Mouse (Mus musculus) left cerebral cortex, postnatal 14 days (tissue): ENCODE measurements around the gene Tspan9. TPM values are rescaled to one million over a fixed set of nuclear protein-coding genes. Genes with fewer than 3 reads are reported as not detected.

Experiments
- DNase-seq, 2 experiments: peaks; one replicate each; pipeline ENCODE4 v3.0.0; 2021 to 2022; ENCODE audit warnings: low spot score in 2 of 2, mixed read lengths in 1 of 2
- intact Hi-C: fragments of 180-260 bp; cut with DNase I; formaldehyde crosslinking; loops from one replicate; pipeline ENCODE4 v1.15.1; 2025
- total RNA-seq, 2 experiments: library from RNA; stranded (reverse); gene quantifications; 2 replicates each; pipeline ENCODE4 v1.2.3; 2021

Tspan9 gene
- total RNA-seq, 2 experiments from 2014 or later, result 71.3 to 77.5 TPM

- intact Hi-C loops, result no loop called here
- DNase-seq, result no peak
Measured at GRCm38 (mm10) chr6:128088746-128089523, 54.5 kb downstream of the Tspan9 start.

- no peak for DNase-seq
- intact Hi-C loops, result no loop called here
Measured at GRCm38 (mm10) chr6:128085488-128086066, 57.8 kb downstream of the Tspan9 start.

- intact Hi-C loops, result no loop called here
- DNase-seq, result no peak
Measured at GRCm38 (mm10) chr6:128083305-128083704, 60.1 kb downstream of the Tspan9 start.

- no peak for DNase-seq
- intact Hi-C loops, result no loop called here
Measured at GRCm38 (mm10) chr6:128081781-128082180, 61.6 kb downstream of the Tspan9 start.

GRCm38 (mm10) chr6:128081293-128081692, 62.1 kb downstream of the Tspan9 start:
- intact Hi-C loops, result no loop called here
- no peak for DNase-seq

GRCm38 (mm10) chr6:128079576-128080224, 63.7 kb downstream of the Tspan9 start:
- intact Hi-C loops, result no loop called here
- no peak for DNase-seq

- intact Hi-C loops, result no loop called here
- DNase-seq, result no peak
Measured at GRCm38 (mm10) chr6:128078508-128078907, 64.9 kb downstream of the Tspan9 start.

GRCm38 (mm10) chr6:128076104-128077020, 67.0 kb downstream of the Tspan9 start:
- intact Hi-C loops, result no loop called here
- DNase-seq, result no peak

GRCm38 (mm10) chr6:128075453-128076003, 67.9 kb downstream of the Tspan9 start:
- no peak for DNase-seq

GRCm38 (mm10) chr6:128070921-128071558, 72.4 kb downstream of the Tspan9 start:
- no peak for DNase-seq
- intact Hi-C loops, result no loop called here

More at GRCm38 (mm10) chr6:128075453-128076003, 67.9 kb downstream of the Tspan9 start:
- intact Hi-C loops, result no loop called here

GRCm38 (mm10) chr6:128070072-128070872, 73.1 kb downstream of the Tspan9 start:
- intact Hi-C loops, result no loop called here
- no peak for DNase-seq

- intact Hi-C loops, result no loop called here
- no peak for DNase-seq
Measured at GRCm38 (mm10) chr6:128068144-128068543, 75.2 kb downstream of the Tspan9 start.

GRCm38 (mm10) chr6:128065982-128066381, 77.4 kb downstream of the Tspan9 start:
- intact Hi-C loops, result no loop called here
- DNase-seq, result no peak

- intact Hi-C loops, result no loop called here
- DNase-seq, result no peak
Measured at GRCm38 (mm10) chr6:128063501-128063900, 79.9 kb downstream of the Tspan9 start.

- no peak for DNase-seq
- intact Hi-C loops, result no loop called here
Measured at GRCm38 (mm10) chr6:128062784-128063183, 80.6 kb downstream of the Tspan9 start.

- intact Hi-C loops, result no loop called here
Measured at GRCm38 (mm10) chr6:128062216-128062615, 81.2 kb downstream of the Tspan9 start.

GRCm38 (mm10) chr6:128061342-128061741, 82.1 kb downstream of the Tspan9 start:
- intact Hi-C loops, result no loop called here
- DNase-seq, result no peak

More at GRCm38 (mm10) chr6:128062216-128062615, 81.2 kb downstream of the Tspan9 start:
- DNase-seq, result no peak

GRCm38 (mm10) chr6:128058570-128058969, 84.8 kb downstream of the Tspan9 start:
- no peak for DNase-seq
- intact Hi-C loops, result no loop called here
